Mouse (Mus musculus) spleen, postnatal 0 days (tissue): ENCODE measurements around the gene Sart1. TPM values are rescaled to one million over a fixed set of nuclear protein-coding genes. Genes with fewer than 3 reads are reported as not detected.

Experiments used
- polyA plus RNA-seq: library from polyadenylated mRNA; unstranded; fragments of >200 nt; fragmentation: Nextera tagmentation; extraction: Ambion mirVana; gene quantifications from 2 replicates; pipeline ENCODE4 v1.2.1, GENCODE M21; 2015

Sart1 gene
- polyA plus RNA-seq = 51.2 and 52.4 TPM in 2 replicates

GRCm38 (mm10) chr19:5388588-5389242, at the start of gene Sart1:
Gene Sart1 (minus strand): TSS chr19:5388703.

GRCm38 (mm10) chr19:5424782-5425741, 36.6 kb upstream of the Sart1 start, which contains the start of the genes Drap1 and AI837181:
Gene Drap1 (minus strand): TSS chr19:5424979.
Gene AI837181 (plus strand): TSS chr19:5425144.

GRCm38 (mm10) chr19:5402293-5402692, 13.8 kb upstream of the Sart1 start, which contains the start of gene Tsga10ip:
Gene Tsga10ip (minus strand): TSS chr19:5402526.

DNA sequence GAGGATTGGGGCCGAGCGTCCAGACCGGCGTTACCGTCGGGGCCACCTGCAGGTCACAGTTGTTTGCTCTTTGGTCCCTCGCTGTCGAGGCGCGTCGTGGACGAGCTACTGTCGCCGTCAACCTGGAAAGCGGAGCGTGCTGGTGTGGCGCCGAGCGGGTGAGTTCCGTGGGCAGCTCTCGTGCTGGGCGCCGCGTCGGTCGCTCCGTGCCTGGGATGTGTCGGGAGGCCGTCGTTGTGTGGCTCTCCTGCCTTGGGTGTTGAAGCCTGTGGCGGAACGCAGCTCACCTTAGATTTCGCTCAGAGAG, 21.5 kb downstream of the Sart1 start, which contains the start of gene Banf1:
Gene Banf1, minus strand, starts transcription at position 116 of the 307 bp plus-strand sequence.

GRCm38 (mm10) chr19:5366175-5367052, 22.1 kb downstream of the Sart1 start, which contains the start of gene Eif1ad:
Gene Eif1ad (plus strand): TSS chr19:5366741.

GRCm38 (mm10) chr19:5349502-5349873, 39.0 kb downstream of the Sart1 start, which contains the start of gene Cst6:
Gene Cst6 (minus strand): TSS chr19:5349574.

DNA sequence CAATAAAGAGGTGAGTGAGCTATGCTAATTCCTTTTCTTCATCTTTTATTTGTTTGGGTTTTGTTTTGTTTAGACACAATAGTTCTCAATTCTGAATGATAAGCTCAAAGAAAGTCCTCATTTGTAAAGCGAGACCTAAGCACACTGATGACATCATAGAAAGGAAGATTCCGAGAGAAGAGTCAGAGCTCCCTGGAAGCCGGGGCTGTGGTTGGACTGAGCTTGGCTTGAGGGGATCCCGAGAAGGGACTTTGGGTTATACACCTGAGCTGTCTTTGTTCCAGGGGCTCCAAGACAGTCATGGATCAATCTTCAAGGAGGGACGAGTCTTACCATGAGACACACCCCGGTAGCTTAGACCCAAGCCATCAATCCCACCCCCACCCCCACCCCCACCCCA, 53.1 kb downstream of the Sart1 start, which contains the start of gene Catsper1:
Gene Catsper1, plus strand, starts transcription at position 301 of the 400 bp plus-strand sequence.

Other genes starting within 250 kb of the Sart1 start
- gene Pacs1, start 115.6 kb downstream of the Sart1 start, polyA plus RNA-seq = 9.6 and 10.2 TPM in 2 replicates
- gene Sf3b2, start 93.2 kb downstream of the Sart1 start, polyA plus RNA-seq = 172 and 197 TPM in 2 replicates
- gene Gal3st3, start 90.4 kb downstream of the Sart1 start, polyA plus RNA-seq = 0.10 and 0.27 TPM in 2 replicates
- gene Catsper1, start 53.0 kb downstream of the Sart1 start, polyA plus RNA-seq = not detected in 2 replicates
- gene Cst6, start 39.1 kb downstream of the Sart1 start, polyA plus RNA-seq = 0.51 and 0.99 TPM in 2 replicates
- 39.3 and 43.4 TPM in 2 replicates for gene Eif1ad, start 22.0 kb downstream of the Sart1 start, polyA plus RNA-seq
- 304 and 334 TPM in 2 replicates for gene Banf1, start 21.5 kb downstream of the Sart1 start, polyA plus RNA-seq
- gene Tsga10ip, start 13.8 kb upstream of the Sart1 start, polyA plus RNA-seq = 0.19 and 0.29 TPM in 2 replicates
- 130 and 141 TPM in 2 replicates for gene Drap1, start 36.3 kb upstream of the Sart1 start, polyA plus RNA-seq
- 25.6 and 28.8 TPM in 2 replicates for gene AI837181, start 36.4 kb upstream of the Sart1 start, polyA plus RNA-seq
- not detected in 2 replicates for gene Fosl1, start 58.8 kb upstream of the Sart1 start, polyA plus RNA-seq
- 5.3 and 6.5 TPM in 2 replicates for gene Ccdc85b, start 69.2 kb upstream of the Sart1 start, polyA plus RNA-seq
- gene Fibp, start 71.9 kb upstream of the Sart1 start, polyA plus RNA-seq = 55.0 and 60.8 TPM in 2 replicates
- 4.3 and 6.1 TPM in 2 replicates for gene Ctsw, start 79.8 kb upstream of the Sart1 start, polyA plus RNA-seq
- 30.8 and 37.7 TPM in 2 replicates for gene Efemp2, start 85.3 kb upstream of the Sart1 start, polyA plus RNA-seq
- 19.9 and 21.2 TPM in 2 replicates for gene Mus81, start 99.7 kb upstream of the Sart1 start, polyA plus RNA-seq
- 1,515 and 1,595 TPM in 2 replicates for gene Cfl1, start 101.8 kb upstream of the Sart1 start, polyA plus RNA-seq
- gene 1700020D05Rik, start 115.1 kb upstream of the Sart1 start, polyA plus RNA-seq = 0.19 and 0.21 TPM in 2 replicates
- 7.8 and 7.9 TPM in 2 replicates for gene Snx32, start 121.8 kb upstream of the Sart1 start, polyA plus RNA-seq
- gene Ovol1, start 171.9 kb upstream of the Sart1 start, polyA plus RNA-seq = 0.07 TPM in 1 of 2 replicates, not detected in the other
- gene Ap5b1, start 179.3 kb upstream of the Sart1 start, polyA plus RNA-seq = 4.7 and 5.9 TPM in 2 replicates
- 154 and 175 TPM in 2 replicates for gene Rnaseh2c, start 213.2 kb upstream of the Sart1 start, polyA plus RNA-seq
- gene Kat5, start 221.5 kb upstream of the Sart1 start, polyA plus RNA-seq = 33.2 and 34.5 TPM in 2 replicates
- 30.7 and 35.6 TPM in 2 replicates for gene Rela, start 248.8 kb upstream of the Sart1 start, polyA plus RNA-seq